In the genomic region with DNA sequence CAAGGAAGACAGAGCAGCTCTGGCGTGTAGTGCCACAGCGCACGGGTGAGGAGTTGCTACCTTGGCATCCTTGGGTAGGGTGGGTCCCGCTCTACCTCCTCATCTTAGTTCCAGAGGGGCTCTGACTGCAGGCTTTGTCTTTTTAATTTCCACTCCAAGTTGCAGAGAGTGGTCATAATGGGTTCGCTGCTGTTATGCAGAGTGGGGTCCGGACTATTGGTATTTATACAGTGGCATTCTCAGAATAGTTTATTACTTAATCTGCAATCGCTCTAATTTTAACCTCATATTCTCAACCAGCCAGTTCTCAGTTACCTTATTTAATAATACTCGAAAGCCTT, we compare ENCODE assay signal across 8 mouse cellular contexts. TPM values are rescaled to one million over a fixed set of nuclear protein-coding genes. Genes with fewer than 3 reads are reported as not detected.
DNase-seq lines count a peak whose midpoint lies in the region; ATAC-seq and TF ChIP-seq lines count a peak whose summit lies in the region.

No protein-coding gene starts in this region.

- no peak for TF ChIP-seq CTCF in midbrain, postnatal 0 days (IDR thresholded peaks at IDR 0.05)

- peak overlapping the region; percentile 64 for H3K9ac ChIP-seq in kidney, embryonic 16.5 days (replicated peaks; ENCODE audit: low read length)
- H3K9ac ChIP-seq in embryonic facial prominence, embryonic 13.5 days: peak overlapping the region; percentile 66
- H3K9ac ChIP-seq in intestine, embryonic 15.5 days: peak overlapping the region; percentile 46
- H3K9ac ChIP-seq in midbrain, postnatal 0 days (replicated peaks; ENCODE audit: low read length, poor library complexity, severe bottlenecking): peak overlapping the region; percentile 69

- H3K4me2 ChIP-seq in kidney, embryonic 16.5 days (replicated peaks; ENCODE audit: low read depth, low read length): peak overlapping the region; percentile 78
- peak overlapping the region; percentile 74 for H3K4me2 ChIP-seq in embryonic facial prominence, embryonic 13.5 days
- peak overlapping the region; percentile 72 for H3K4me2 ChIP-seq in intestine, embryonic 15.5 days (replicated peaks)
- H3K4me2 ChIP-seq in midbrain, postnatal 0 days (ENCODE audit: low read depth, low read length, poor library complexity, severe bottlenecking): peak overlapping the region; percentile 70

- no peaks in the 10 kb centered on the region for H3K36me3 ChIP-seq in kidney, embryonic 16.5 days (ENCODE audit: insufficient read depth, low read length)
- no peaks in the 10 kb centered on the region for H3K36me3 ChIP-seq in embryonic facial prominence, embryonic 13.5 days
- H3K36me3 ChIP-seq in intestine, embryonic 15.5 days: no peaks in the 10 kb centered on the region
- no peaks in the 10 kb centered on the region for H3K36me3 ChIP-seq in midbrain, postnatal 0 days (ENCODE audit: insufficient read depth, low read length)

- peak overlapping the region; percentile 55 for H3K4me3 ChIP-seq in kidney, embryonic 16.5 days (ENCODE audit: low read length)
- peak overlapping the region; percentile 45 for H3K4me3 ChIP-seq in embryonic facial prominence, embryonic 13.5 days
- H3K4me3 ChIP-seq in intestine, embryonic 15.5 days (replicated peaks): peak overlapping the region; percentile 37
- H3K4me3 ChIP-seq in midbrain, postnatal 0 days (ENCODE audit: low read depth, low read length): peak overlapping the region; percentile 60

- WGBS in kidney, embryonic 16.5 days: 20% methylated on average over 8 of the region's 8 CpGs
- 18% methylated on average over 8 of the region's 8 CpGs for WGBS in embryonic facial prominence, embryonic 13.5 days
- 25% methylated on average over 8 of the region's 8 CpGs for WGBS in intestine, embryonic 15.5 days
- WGBS in midbrain, postnatal 0 days: 15% methylated on average over 8 of the region's 8 CpGs

- DNase-seq in kidney, postnatal 36 days: no peak
- DNase-seq in midbrain, postnatal 0 days (ENCODE audit: low spot score): no peak
- no peak for DNase-seq in retina, embryonic 14.5 days (ENCODE audit: low spot score)
- DNase-seq in left cerebral cortex, adult 9 months (ENCODE audit: low spot score in 2 of 2): no peak
- no peak for DNase-seq in urinary bladder, postnatal 10 days (ENCODE audit: low spot score)

- no peak overlapping the region for H3K27ac ChIP-seq in kidney, embryonic 16.5 days (ENCODE audit: low read length)
- H3K27ac ChIP-seq in embryonic facial prominence, embryonic 13.5 days: no peak overlapping the region
- no peak overlapping the region for H3K27ac ChIP-seq in intestine, embryonic 15.5 days
- H3K27ac ChIP-seq in midbrain, postnatal 0 days (ENCODE audit: low read depth, low read length): peak overlapping the region; percentile 68; the same call in 1 of the 2 replicates

- peaks cover 8% of the 10 kb centered on the region; the same call in 1 of the 2 replicates for H3K4me1 ChIP-seq in kidney, embryonic 16.5 days (ENCODE audit: insufficient read depth, low read length)
- no peaks in the 10 kb centered on the region; the same call in 1 of the 2 replicates for H3K4me1 ChIP-seq in embryonic facial prominence, embryonic 13.5 days
- no peaks in the 10 kb centered on the region for H3K4me1 ChIP-seq in intestine, embryonic 15.5 days (replicated peaks)
- H3K4me1 ChIP-seq in midbrain, postnatal 0 days (ENCODE audit: insufficient read depth, low read length): peaks cover 14% of the 10 kb centered on the region

- H3K27me3 ChIP-seq in kidney, embryonic 16.5 days (ENCODE audit: insufficient read depth, low read length): peaks cover 4% of the 10 kb centered on the region; the same call in 1 of the 2 replicates
- peaks cover 9% of the 10 kb centered on the region for H3K27me3 ChIP-seq in embryonic facial prominence, embryonic 13.5 days
- H3K27me3 ChIP-seq in intestine, embryonic 15.5 days (replicated peaks): peaks cover 7% of the 10 kb centered on the region; the same call in 1 of the 2 replicates
- no peaks in the 10 kb centered on the region for H3K27me3 ChIP-seq in midbrain, postnatal 0 days (ENCODE audit: insufficient read depth, low read length)

- ATAC-seq in kidney, embryonic 16.5 days (ENCODE audit: low FRiP score, low TSS enrichment): no peak
- ATAC-seq in embryonic facial prominence, embryonic 13.5 days (ENCODE audit: insufficient number of reproducible peaks, insufficient read depth, low FRiP score, low TSS enrichment, low read depth): no peak
- ATAC-seq in intestine, embryonic 15.5 days: 0 out of 2 replicates have a peak, but pooled peaks have one; percentile 31
- ATAC-seq in midbrain, postnatal 0 days (ENCODE audit: low FRiP score): peak; percentile 22; the same call in 1 of the 2 replicates

- H3K9me3 ChIP-seq in kidney, embryonic 16.5 days (ENCODE audit: low read length): no peaks in the 10 kb centered on the region
- H3K9me3 ChIP-seq in embryonic facial prominence, embryonic 13.5 days: no peaks in the 10 kb centered on the region
- H3K9me3 ChIP-seq in intestine, embryonic 15.5 days: no peaks in the 10 kb centered on the region
- H3K9me3 ChIP-seq in midbrain, postnatal 0 days (ENCODE audit: low read length): no peaks in the 10 kb centered on the region

RNA-seq across cellular contexts. Expression of a gene that starts 0.4 kb away (rescaled TPM):
- polyA plus RNA-seq in kidney, embryonic 16.5 days (2015; fragmentation: Nextera tagmentation; extraction: Ambion mirVana): 1.5 and 1.7 TPM in 2 replicates
- polyA plus RNA-seq in embryonic facial prominence, embryonic 13.5 days (2015; fragmentation: Nextera tagmentation; extraction: Ambion mirVana): 2.8 and 3.0 TPM in 2 replicates
- 2.0 and 2.3 TPM in 2 replicates for polyA plus RNA-seq in intestine, embryonic 15.5 days (2015; fragmentation: Nextera tagmentation; extraction: Ambion mirVana)
- 42.0 and 50.8 TPM in 2 replicates for total RNA-seq in midbrain, postnatal 0 days (2014; rRNA removed)
- 4.7 and 5.8 TPM in 2 replicates for polyA plus RNA-seq in midbrain, postnatal 0 days (2015; fragmentation: Nextera tagmentation; extraction: Ambion mirVana)

Comparison
In these comparisons a context has a peak if more than half of its experiments do, and no peak if none do; other contexts are left out.
1. ATAC-seq: peak in intestine, embryonic 15.5 days (single experiment) and midbrain, postnatal 0 days (single experiment); none in kidney, embryonic 16.5 days (single experiment) and embryonic facial prominence, embryonic 13.5 days (single experiment).
2. Peak in every context shown above with its lines, with median percentiles within 50 percentile points of each other: H3K4me2 ChIP-seq, H3K4me3 ChIP-seq and H3K9ac ChIP-seq.